Mouse (Mus musculus) common myeloid progenitor, adult 5-6 weeks (primary cell): ENCODE data around the gene Patl2. TPM values are rescaled to one million over a fixed set of nuclear protein-coding genes. Genes with fewer than 3 reads are reported as not detected.

Experiments
- ATAC-seq: replicated peaks from 2 replicates; pipeline ENCODE4 v1.8.0; 2016; ENCODE audit warnings: low read depth, mild to moderate bottlenecking, moderate TSS enrichment, inconsistent platforms; ENCODE audit not compliant: poor library complexity, severe bottlenecking
- total RNA-seq: library from RNA; stranded (forward); fragments of 200-1000, 187-1606 nt; gene quantifications from 2 replicates; pipeline ENCODE4 v1.2.3, GENCODE M21; 2017

Gene Patl2
- total RNA-seq, 1 experiment from 2014 or later: not detected

- no peak for ATAC-seq
Observed at GRCm38 (mm10) chr2:122086446-122086845, 99.5 kb downstream of the Patl2 start.

GRCm38 (mm10) chr2:122081728-122082456 is 104.1 kb downstream of the Patl2 start:
- ATAC-seq: no peak

Other genes with a start within 250 kb of the Patl2 start
- 72.6 and 94.4 TPM in 2 replicates for gene Ctdspl2, start 230.2 kb downstream of the Patl2 start, total RNA-seq
- 0.73 TPM in 1 of 2 replicates, not detected in the other for gene Mageb3, start 230.1 kb downstream of the Patl2 start, total RNA-seq
- gene Eif3j1, start 157.6 kb downstream of the Patl2 start, total RNA-seq: 42.5 and 44.9 TPM in 2 replicates
- gene Spg11, start 67.8 kb downstream of the Patl2 start, total RNA-seq: 13.8 and 15.2 TPM in 2 replicates
- 2,084 and 2,334 TPM in 2 replicates for gene B2m, start 38.5 kb downstream of the Patl2 start, total RNA-seq
- not detected in 2 replicates for gene Trim69, start 25.5 kb downstream of the Patl2 start, total RNA-seq
- gene Terb2, start 83 bp upstream of the Patl2 start, total RNA-seq: not detected in 2 replicates
- gene Sord, start 48.6 kb upstream of the Patl2 start, total RNA-seq: 79.5 and 86.8 TPM in 2 replicates
- gene Duox2, start 112.3 kb upstream of the Patl2 start, total RNA-seq: not detected in 2 replicates
- gene Duoxa2, start 112.7 kb upstream of the Patl2 start, total RNA-seq: not detected in 2 replicates
- 0.18 TPM in 1 of 2 replicates, not detected in the other for gene Duoxa1, start 127.5 kb upstream of the Patl2 start, total RNA-seq
- not detected in 2 replicates for gene Duox1, start 129.5 kb upstream of the Patl2 start, total RNA-seq
- gene Shf, start 183.0 kb upstream of the Patl2 start, total RNA-seq: 2.8 TPM in 1 of 2 replicates, not detected in the other
- 16.4 and 21.4 TPM in 2 replicates for gene Slc28a2, start 240.3 kb upstream of the Patl2 start, total RNA-seq